Mouse (Mus musculus) olfactory bulb, adult 2 months (tissue): ENCODE results near the gene Capn9.

Experiments
- CTCF ChIP-seq: fragments of 200-500 bp; IDR thresholded peaks from 2 replicates; pipeline ENCODE4 v1.5.1; 2012; ENCODE audit warnings: low read depth, mild to moderate bottlenecking, low read length, moderate library complexity; ENCODE audit not compliant: insufficient read depth
- POLR2A ChIP-seq: fragments of 200-500 bp; IDR thresholded peaks from 2 replicates; pipeline ENCODE4 v1.6.1; 2012; ENCODE audit warnings: mild to moderate bottlenecking, low read depth, low read length, moderate library complexity; ENCODE audit not compliant: insufficient read depth

- TF ChIP-seq POLR2A = no peak
- no peak for TF ChIP-seq CTCF
Measured at GRCm38 (mm10) chr8:124664414-124664813, 88.5 kb downstream of the Capn9 start.
